Mouse (Mus musculus): ENCODE data around the gene Kdm1b. TPM values are rescaled to one million over a fixed set of nuclear protein-coding genes. Genes with fewer than 3 reads are reported as not detected.

Kdm1b gene
- polyA plus RNA-seq, 1 experiment = 7.6 TPM

- no peak overlapping the region for H3K27ac ChIP-seq (ENCODE audit: insufficient read depth, low read length)
- DNase-seq = no peak
- no peak overlapping the region for H3K4me3 ChIP-seq (replicated peaks; ENCODE audit: insufficient read depth, low read depth, low read length)
- no peaks in the 10 kb centered on the region for H3K27me3 ChIP-seq (ENCODE audit: control insufficient read depth, insufficient read depth, low read length)
- TF ChIP-seq POLR2A (IDR thresholded peaks at IDR 0.05; ENCODE audit: borderline replicate concordance, insufficient read depth, low read length) (no peak), CTCF (IDR thresholded peaks at IDR 0.05; ENCODE audit: borderline replicate concordance, insufficient read depth, low read depth, low read length) (no peak)
- H3K4me1 ChIP-seq (ENCODE audit: control insufficient read depth, insufficient read depth, low read length) = no peaks in the 10 kb centered on the region
- WGBS = 38% methylated on average over 3 of the region's 3 CpGs
Observed at GRCm38 (mm10) chr13:47112924-47113323, 69.6 kb downstream of the Kdm1b start.

GRCm38 (mm10) chr13:47116000-47116399 is 72.7 kb downstream of the Kdm1b start:
- TF ChIP-seq POLR2A (IDR thresholded peaks at IDR 0.05; ENCODE audit: borderline replicate concordance, insufficient read depth, low read length) (no peak), CTCF (IDR thresholded peaks at IDR 0.05; ENCODE audit: borderline replicate concordance, insufficient read depth, low read depth, low read length) (no peak)

GRCm38 (mm10) chr13:47121333-47121889 is 78.1 kb downstream of the Kdm1b start:
- DNase-seq = peak; percentile 37 to 42
- no peak overlapping the region for H3K27ac ChIP-seq (ENCODE audit: insufficient read depth, low read length)
- H3K27me3 ChIP-seq (ENCODE audit: control insufficient read depth, insufficient read depth, low read length) = no peaks in the 10 kb centered on the region
- 34% methylated on average over 12 of the region's 12 CpGs for WGBS
- H3K4me3 ChIP-seq (replicated peaks; ENCODE audit: insufficient read depth, low read depth, low read length) = peak overlapping the region; percentile 19
- H3K4me1 ChIP-seq (ENCODE audit: control insufficient read depth, insufficient read depth, low read length) = no peaks in the 10 kb centered on the region
- TF ChIP-seq CTCF (IDR thresholded peaks at IDR 0.05; ENCODE audit: borderline replicate concordance, insufficient read depth, low read depth, low read length) (peak; percentile 56; the same call in 1 of the 2 replicates), POLR2A (IDR thresholded peaks at IDR 0.05; ENCODE audit: borderline replicate concordance, insufficient read depth, low read length) (no peak)

More at GRCm38 (mm10) chr13:47116000-47116399, 72.7 kb downstream of the Kdm1b start:
- Histone ChIP-seq H3K4me3 (replicated peaks; ENCODE audit: insufficient read depth, low read depth, low read length) (no peak overlapping the region), H3K27me3 (ENCODE audit: control insufficient read depth, insufficient read depth, low read length) (no peaks in the 10 kb centered on the region), H3K4me1 (ENCODE audit: control insufficient read depth, insufficient read depth, low read length) (no peaks in the 10 kb centered on the region), H3K27ac (ENCODE audit: insufficient read depth, low read length) (no peak overlapping the region)
- WGBS = 86% methylated on average over 3 of the region's 3 CpGs
- no peak for DNase-seq

- Histone ChIP-seq H3K27ac (ENCODE audit: insufficient read depth, low read length) (no peak within 1 kb of the TSS), H3K4me1 (ENCODE audit: control insufficient read depth, insufficient read depth, low read length) (no peaks in the 10 kb centered on the region), H3K27me3 (ENCODE audit: control insufficient read depth, insufficient read depth, low read length) (no peaks in the 10 kb centered on the region), H3K4me3 (replicated peaks; ENCODE audit: insufficient read depth, low read depth, low read length) (peak within 1 kb of the TSS; percentile 49)
- WGBS = 5% methylated on average over 55 of the region's 55 CpGs
- DNase-seq = peak; percentile 28 to 38
- TF ChIP-seq CTCF (IDR thresholded peaks at IDR 0.05; ENCODE audit: borderline replicate concordance, insufficient read depth, low read depth, low read length) (no peak), POLR2A (IDR thresholded peaks at IDR 0.05; ENCODE audit: borderline replicate concordance, insufficient read depth, low read length) (no peak)
Observed at GRCm38 (mm10) chr13:47122537-47123430, 79.5 kb downstream of the Kdm1b start, which contains the start of gene Rnf144b. Gene Rnf144b, plus strand, starts transcription at chr13:47122656.

- no peaks in the 10 kb centered on the region for H3K27me3 ChIP-seq (ENCODE audit: control insufficient read depth, insufficient read depth, low read length)
- TF ChIP-seq POLR2A (IDR thresholded peaks at IDR 0.05; ENCODE audit: borderline replicate concordance, insufficient read depth, low read length) (no peak), CTCF (IDR thresholded peaks at IDR 0.05; ENCODE audit: borderline replicate concordance, insufficient read depth, low read depth, low read length) (no peak)
- H3K4me3 ChIP-seq (replicated peaks; ENCODE audit: insufficient read depth, low read depth, low read length) = no peak overlapping the region
- WGBS = 59% methylated on average over 3 of the region's 3 CpGs
- no peaks in the 10 kb centered on the region for H3K4me1 ChIP-seq (ENCODE audit: control insufficient read depth, insufficient read depth, low read length)
- no peak for DNase-seq
- H3K27ac ChIP-seq (ENCODE audit: insufficient read depth, low read length) = no peak overlapping the region
Observed at GRCm38 (mm10) chr13:47124449-47124848, 81.2 kb downstream of the Kdm1b start.

- no peak overlapping the region for H3K4me3 ChIP-seq (replicated peaks; ENCODE audit: insufficient read depth, low read depth, low read length)
- no peak for TF ChIP-seq POLR2A (IDR thresholded peaks at IDR 0.05; ENCODE audit: borderline replicate concordance, insufficient read depth, low read length)
- no peak for TF ChIP-seq CTCF (IDR thresholded peaks at IDR 0.05; ENCODE audit: borderline replicate concordance, insufficient read depth, low read depth, low read length)
- no peak overlapping the region for H3K27ac ChIP-seq (ENCODE audit: insufficient read depth, low read length)
- no peaks in the 10 kb centered on the region for H3K4me1 ChIP-seq (ENCODE audit: control insufficient read depth, insufficient read depth, low read length)
- H3K27me3 ChIP-seq (ENCODE audit: control insufficient read depth, insufficient read depth, low read length) = no peaks in the 10 kb centered on the region
- no peak for DNase-seq
- WGBS = 20% methylated on average over 6 of the region's 6 CpGs
Observed at GRCm38 (mm10) chr13:47124986-47125385, 81.7 kb downstream of the Kdm1b start.

- H3K4me3 ChIP-seq (replicated peaks; ENCODE audit: insufficient read depth, low read depth, low read length) = no peak overlapping the region
- TF ChIP-seq POLR2A (IDR thresholded peaks at IDR 0.05; ENCODE audit: borderline replicate concordance, insufficient read depth, low read length) (no peak), CTCF (IDR thresholded peaks at IDR 0.05; ENCODE audit: borderline replicate concordance, insufficient read depth, low read depth, low read length) (no peak)
- no peaks in the 10 kb centered on the region for H3K4me1 ChIP-seq (ENCODE audit: control insufficient read depth, insufficient read depth, low read length)
- no peaks in the 10 kb centered on the region for H3K27me3 ChIP-seq (ENCODE audit: control insufficient read depth, insufficient read depth, low read length)
- no peak overlapping the region for H3K27ac ChIP-seq (ENCODE audit: insufficient read depth, low read length)
- WGBS = 82% methylated on average over 5 of the region's 5 CpGs
- no peak for DNase-seq
Observed at GRCm38 (mm10) chr13:47125595-47125994, 82.3 kb downstream of the Kdm1b start.
